Mouse (Mus musculus): ENCODE measurements around the gene Fra10ac1.

DNA sequence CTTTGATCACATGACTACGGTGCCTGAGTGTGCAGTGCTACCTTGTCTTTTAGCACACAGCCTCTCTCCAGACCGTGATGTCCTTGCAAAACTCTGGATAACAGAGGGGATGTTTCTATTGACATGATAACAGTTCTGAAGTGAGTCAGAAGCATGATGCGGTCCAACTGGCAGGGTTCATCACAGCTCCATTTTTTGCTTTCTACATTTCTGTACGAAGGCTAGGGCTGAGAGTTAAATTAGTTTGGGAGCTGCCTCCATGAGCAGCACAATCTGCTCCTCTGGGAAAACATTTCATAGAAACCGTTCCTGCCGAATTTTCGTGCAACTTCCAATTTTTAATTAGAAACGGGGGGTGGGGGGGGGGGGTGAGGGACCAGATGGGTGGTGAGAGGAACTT, 25.7 kb upstream of the Fra10ac1 start:
- TF ChIP-seq CTCF (IDR thresholded peaks at IDR 0.05; ENCODE audit: low read depth, low read length) (no peak), POLR2A (IDR thresholded peaks at IDR 0.05; ENCODE audit: extremely low read depth, insufficient read depth, low read length) (no peak)
